Mouse (Mus musculus): Measurements from ENCODE around the gene Ndufs3. TPM values are rescaled to one million over a fixed set of nuclear protein-coding genes. Genes with fewer than 3 reads are reported as not detected.

Ndufs3 gene
- polyA plus RNA-seq, 1 experiment from 2014 or later, result 239 TPM

- no peaks in the 10 kb centered on the region for H3K36me3 ChIP-seq
- no peak overlapping the region for H3K4me2 ChIP-seq
- no peak overlapping the region for H3K4me3 ChIP-seq (replicated peaks)
- peaks cover 22% of the 10 kb centered on the region for H3K4me1 ChIP-seq
- WGBS, result 66% methylated on average over 5 of the region's 5 CpGs
- no peak for ATAC-seq (ENCODE audit: low FRiP score)
- H3K9ac ChIP-seq (replicated peaks), result no peak overlapping the region
- H3K27me3 ChIP-seq (replicated peaks), result no peaks in the 10 kb centered on the region
- H3K9me3 ChIP-seq (replicated peaks), result no peaks in the 10 kb centered on the region
- H3K27ac ChIP-seq (replicated peaks), result no peak overlapping the region
These were observed 26.9 kb downstream of the Ndufs3 start for GRCm38 (mm10) chr2:90877584-90878259.

- Histone ChIP-seq H3K27ac (replicated peaks) (no peak overlapping the region), H3K27me3 (replicated peaks) (no peaks in the 10 kb centered on the region), H3K4me3 (replicated peaks) (no peak overlapping the region), H3K4me1 (peaks cover 24% of the 10 kb centered on the region), H3K9ac (replicated peaks) (no peak overlapping the region), H3K9me3 (replicated peaks) (no peaks in the 10 kb centered on the region), H3K4me2 (no peak overlapping the region), H3K36me3 (no peaks in the 10 kb centered on the region)
- WGBS, result 69% methylated on average over 2 of the region's 2 CpGs
- ATAC-seq (ENCODE audit: low FRiP score), result no peak
These were observed 29.4 kb downstream of the Ndufs3 start for GRCm38 (mm10) chr2:90875239-90875638.

GRCm38 (mm10) chr2:90874025-90874424, 30.6 kb downstream of the Ndufs3 start:
- no peaks in the 10 kb centered on the region for H3K36me3 ChIP-seq
- WGBS, result 88% methylated on average over 1 of the region's 1 CpGs
- no peak for ATAC-seq (ENCODE audit: low FRiP score)

GRCm38 (mm10) chr2:90871180-90871961, 33.3 kb downstream of the Ndufs3 start:
- Histone ChIP-seq H3K36me3 (peaks cover 12% of the 10 kb centered on the region; the same call in 1 of the 2 replicates), H3K9ac (replicated peaks) (no peak overlapping the region), H3K27ac (replicated peaks) (no peak overlapping the region), H3K9me3 (replicated peaks) (no peaks in the 10 kb centered on the region), H3K27me3 (replicated peaks) (no peaks in the 10 kb centered on the region), H3K4me2 (no peak overlapping the region), H3K4me3 (replicated peaks) (no peak overlapping the region), H3K4me1 (peaks cover 16% of the 10 kb centered on the region)
- ATAC-seq (ENCODE audit: low FRiP score), result peak; percentile 51; the same call in 1 of the 2 replicates
- WGBS, result 58% methylated on average over 8 of the region's 8 CpGs

More at GRCm38 (mm10) chr2:90874025-90874424, 30.6 kb downstream of the Ndufs3 start:
- no peak overlapping the region for H3K4me2 ChIP-seq
- H3K9ac ChIP-seq (replicated peaks), result no peak overlapping the region
- H3K27ac ChIP-seq (replicated peaks), result no peak overlapping the region
- peaks cover 18% of the 10 kb centered on the region for H3K4me1 ChIP-seq
- H3K4me3 ChIP-seq (replicated peaks), result no peak overlapping the region
- H3K27me3 ChIP-seq (replicated peaks), result no peaks in the 10 kb centered on the region
- H3K9me3 ChIP-seq (replicated peaks), result no peaks in the 10 kb centered on the region

- no peak overlapping the region for H3K4me3 ChIP-seq (replicated peaks)
- no peaks in the 10 kb centered on the region for H3K27me3 ChIP-seq (replicated peaks)
- H3K36me3 ChIP-seq, result peaks cover 21% of the 10 kb centered on the region
- no peak overlapping the region for H3K27ac ChIP-seq (replicated peaks)
- H3K9me3 ChIP-seq (replicated peaks), result no peaks in the 10 kb centered on the region
- H3K4me1 ChIP-seq, result peaks cover 16% of the 10 kb centered on the region
- no peak for ATAC-seq (ENCODE audit: low FRiP score)
- WGBS, result 50% methylated on average over 4 of the region's 4 CpGs
- H3K4me2 ChIP-seq, result no peak overlapping the region
- no peak overlapping the region for H3K9ac ChIP-seq (replicated peaks)
These were observed 34.5 kb downstream of the Ndufs3 start for GRCm38 (mm10) chr2:90870136-90870601.

GRCm38 (mm10) chr2:90866524-90866923, 38.1 kb downstream of the Ndufs3 start:
- Histone ChIP-seq H3K27me3 (replicated peaks) (no peaks in the 10 kb centered on the region), H3K9me3 (replicated peaks) (no peaks in the 10 kb centered on the region), H3K4me2 (no peak overlapping the region), H3K9ac (replicated peaks) (no peak overlapping the region), H3K36me3 (peaks cover 45% of the 10 kb centered on the region), H3K4me3 (replicated peaks) (no peak overlapping the region), H3K4me1 (peaks cover 7% of the 10 kb centered on the region), H3K27ac (replicated peaks) (no peak overlapping the region)
- ATAC-seq (ENCODE audit: low FRiP score), result peak; percentile 87
- 16% methylated on average over 3 of the region's 3 CpGs for WGBS

- ATAC-seq (ENCODE audit: low FRiP score), result 0 out of 2 replicates have a peak, but pooled peaks have one; percentile 46
- Histone ChIP-seq H3K4me2 (no peak overlapping the region), H3K9me3 (replicated peaks) (no peaks in the 10 kb centered on the region), H3K27ac (replicated peaks) (no peak overlapping the region; the same call in 1 of the 2 replicates), H3K4me1 (no peaks in the 10 kb centered on the region), H3K27me3 (replicated peaks) (no peaks in the 10 kb centered on the region), H3K4me3 (replicated peaks) (no peak overlapping the region), H3K9ac (replicated peaks) (no peak overlapping the region), H3K36me3 (peaks cover 64% of the 10 kb centered on the region)
These were observed 40.4 kb downstream of the Ndufs3 start for GRCm38 (mm10) chr2:90864184-90864583.

- H3K27me3 ChIP-seq (replicated peaks), result no peaks in the 10 kb centered on the region
- H3K36me3 ChIP-seq, result peaks cover 67% of the 10 kb centered on the region
- H3K4me2 ChIP-seq, result no peak overlapping the region
- H3K4me3 ChIP-seq (replicated peaks), result no peak overlapping the region
- no peak for ATAC-seq (ENCODE audit: low FRiP score)
- H3K9me3 ChIP-seq (replicated peaks), result no peaks in the 10 kb centered on the region
- H3K27ac ChIP-seq (replicated peaks), result no peak overlapping the region
- H3K4me1 ChIP-seq, result no peaks in the 10 kb centered on the region
- H3K9ac ChIP-seq (replicated peaks), result no peak overlapping the region
- WGBS, result 96% methylated on average over 2 of the region's 2 CpGs
These were observed 43.1 kb downstream of the Ndufs3 start for GRCm38 (mm10) chr2:90861486-90861885.

- no peaks in the 10 kb centered on the region for H3K27me3 ChIP-seq (replicated peaks)
- H3K9ac ChIP-seq (replicated peaks), result no peak overlapping the region
- H3K4me3 ChIP-seq (replicated peaks), result no peak overlapping the region
- ATAC-seq (ENCODE audit: low FRiP score), result no peak
- no peaks in the 10 kb centered on the region for H3K9me3 ChIP-seq (replicated peaks)
- WGBS, result 100% methylated on average over 1 of the region's 1 CpGs
- no peak overlapping the region for H3K27ac ChIP-seq (replicated peaks)
- H3K36me3 ChIP-seq, result peaks cover 43% of the 10 kb centered on the region
- H3K4me2 ChIP-seq, result no peak overlapping the region
- peaks cover 26% of the 10 kb centered on the region for H3K4me1 ChIP-seq
These were observed 54.2 kb downstream of the Ndufs3 start for GRCm38 (mm10) chr2:90850401-90850800.

GRCm38 (mm10) chr2:90848331-90848730, 56.3 kb downstream of the Ndufs3 start:
- Histone ChIP-seq H3K9ac (replicated peaks) (peak overlapping the region; percentile 89), H3K27ac (replicated peaks) (peak overlapping the region; percentile 93; the same call in 1 of the 2 replicates), H3K4me1 (peaks cover 26% of the 10 kb centered on the region), H3K4me3 (replicated peaks) (peak overlapping the region; percentile 92), H3K4me2 (peak overlapping the region; percentile 66), H3K27me3 (replicated peaks) (no peaks in the 10 kb centered on the region), H3K36me3 (peaks cover 28% of the 10 kb centered on the region), H3K9me3 (replicated peaks) (no peaks in the 10 kb centered on the region)
- WGBS, result 91% methylated on average over 5 of the region's 5 CpGs
- ATAC-seq (ENCODE audit: low FRiP score), result no peak

GRCm38 (mm10) chr2:90847681-90848050, 57.0 kb downstream of the Ndufs3 start:
- under 1% methylated on average over 13 of the region's 13 CpGs for WGBS
- ATAC-seq (ENCODE audit: low FRiP score), result no peak
- Histone ChIP-seq H3K4me1 (peaks cover 26% of the 10 kb centered on the region), H3K27me3 (replicated peaks) (no peaks in the 10 kb centered on the region), H3K9ac (replicated peaks) (peak overlapping the region; percentile 89), H3K4me3 (replicated peaks) (peak overlapping the region; percentile 92), H3K27ac (replicated peaks) (peak overlapping the region; percentile 93), H3K36me3 (peaks cover 22% of the 10 kb centered on the region), H3K4me2 (peak overlapping the region; percentile 66), H3K9me3 (replicated peaks) (no peaks in the 10 kb centered on the region)

All from neural tube, embryonic 15.5 days (tissue).